Mouse (Mus musculus): ENCODE results near the gene Zgpat. TPM values are rescaled to one million over a fixed set of nuclear protein-coding genes. Genes with fewer than 3 reads are reported as not detected.

Gene Zgpat
- total RNA-seq, 2 experiments from 2014 or later: 70.2 to 71.1 TPM

DNA sequence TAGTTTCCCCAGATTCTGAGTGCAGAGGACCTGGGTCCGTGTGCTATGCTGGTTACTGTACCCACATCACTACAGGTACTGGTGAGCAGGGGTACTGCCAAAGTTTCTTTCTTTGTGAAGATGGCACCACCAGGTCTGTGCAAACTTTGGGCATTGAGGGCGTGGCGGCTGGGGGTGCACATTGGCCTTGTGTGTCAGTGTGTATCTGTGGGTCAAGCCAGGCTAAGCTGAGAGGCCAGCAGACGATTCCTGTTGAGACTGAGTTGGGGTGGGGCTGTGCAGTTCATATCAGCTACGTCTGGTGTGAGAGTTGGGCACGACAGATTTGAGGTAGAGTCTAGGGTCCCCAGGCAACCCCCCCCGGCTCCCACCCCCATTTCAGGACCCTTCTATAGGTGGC is 19.7 kb downstream of the Zgpat start:
- no peak for DNase-seq (ENCODE audit: low spot score in 2 of 2)

DNA sequence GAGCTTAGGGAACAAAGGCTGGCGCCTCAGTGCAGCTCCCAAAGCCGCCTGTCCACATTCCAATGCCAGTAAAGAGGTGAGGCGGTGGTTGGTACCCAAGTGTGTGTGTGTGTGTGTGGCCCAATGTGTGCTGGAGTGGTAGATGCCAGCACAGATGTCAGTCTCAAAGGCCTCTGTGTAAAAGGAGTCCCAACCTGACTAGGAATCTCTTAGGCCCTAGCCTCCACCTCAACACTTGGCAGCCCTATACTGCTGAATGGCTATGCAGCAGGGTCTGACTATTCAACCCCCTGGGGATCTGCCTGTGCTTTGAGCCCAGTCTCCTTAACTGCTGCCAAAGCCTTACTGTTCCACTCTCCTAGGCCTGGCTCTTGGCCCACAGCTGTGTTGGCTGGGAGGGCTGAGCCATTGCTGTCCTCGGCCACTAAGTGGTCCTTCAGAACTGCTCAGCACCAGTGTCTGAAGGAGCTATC is 20.2 kb downstream of the Zgpat start:
- peak in 1 of 2 experiments; percentile 22 for DNase-seq (ENCODE audit: low spot score in 2 of 2)

DNA sequence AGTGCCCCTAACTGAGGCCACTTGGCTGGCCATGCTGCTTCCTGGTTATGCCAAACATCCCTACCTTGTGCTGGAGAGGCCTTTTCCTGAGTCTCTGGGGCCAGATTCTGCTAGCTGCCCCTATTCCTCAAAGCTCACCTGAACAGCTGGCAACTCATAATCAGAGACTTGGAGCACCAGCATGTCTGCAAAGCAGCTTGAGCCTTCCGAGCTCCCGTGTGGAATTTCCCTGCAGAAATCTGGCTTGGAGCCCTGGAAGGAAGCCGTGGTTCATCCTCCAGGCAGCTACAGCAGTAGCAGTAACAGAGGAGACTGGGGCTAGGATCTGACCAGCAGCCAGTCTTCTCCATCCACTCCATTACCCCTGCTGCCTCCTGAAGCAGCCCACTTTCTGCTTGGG is 21.2 kb downstream of the Zgpat start:
- DNase-seq (ENCODE audit: low spot score in 2 of 2): peak in 1 of 2 experiments; percentile 65

GRCm38 (mm10) chr2:181386663-181387210 is 22.0 kb downstream of the Zgpat start:
- DNase-seq (ENCODE audit: low spot score in 2 of 2): no peak

DNA sequence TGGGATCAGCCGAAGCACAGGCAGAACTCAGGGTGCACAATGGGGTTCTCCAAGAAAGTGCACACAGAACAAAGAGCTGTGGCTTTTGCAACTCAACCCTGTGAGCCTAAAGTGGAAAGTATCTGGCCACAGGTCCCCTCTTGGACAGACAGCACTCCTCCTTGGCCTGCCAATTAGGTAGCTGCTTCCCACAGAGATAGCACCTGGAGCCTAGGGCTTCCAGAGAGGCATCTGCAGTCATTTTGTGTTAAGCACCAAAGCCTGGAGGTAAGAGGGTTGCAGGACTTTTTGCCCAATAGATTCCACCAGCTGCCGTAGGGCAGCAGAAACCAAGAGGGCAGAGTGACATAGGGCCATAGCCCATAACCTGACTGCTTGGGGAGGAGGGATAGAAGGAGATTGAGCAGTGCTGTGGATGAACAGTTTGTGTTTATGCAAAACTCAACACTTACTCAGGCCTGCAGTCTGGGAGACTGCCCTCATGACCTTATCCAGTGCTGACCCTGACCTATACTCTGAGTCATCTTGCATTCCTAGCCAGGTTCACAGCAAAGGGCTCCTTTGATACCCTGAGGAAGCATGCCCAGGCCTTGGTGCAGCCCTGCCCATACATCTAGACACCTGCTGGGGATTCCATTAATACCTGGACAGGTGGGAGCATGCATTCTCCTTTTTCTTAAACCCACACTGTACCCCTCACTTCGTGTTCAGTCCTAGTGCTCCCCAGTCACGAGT is 25.6 kb downstream of the Zgpat start:
- DNase-seq (ENCODE audit: low spot score in 2 of 2): no peak

DNA sequence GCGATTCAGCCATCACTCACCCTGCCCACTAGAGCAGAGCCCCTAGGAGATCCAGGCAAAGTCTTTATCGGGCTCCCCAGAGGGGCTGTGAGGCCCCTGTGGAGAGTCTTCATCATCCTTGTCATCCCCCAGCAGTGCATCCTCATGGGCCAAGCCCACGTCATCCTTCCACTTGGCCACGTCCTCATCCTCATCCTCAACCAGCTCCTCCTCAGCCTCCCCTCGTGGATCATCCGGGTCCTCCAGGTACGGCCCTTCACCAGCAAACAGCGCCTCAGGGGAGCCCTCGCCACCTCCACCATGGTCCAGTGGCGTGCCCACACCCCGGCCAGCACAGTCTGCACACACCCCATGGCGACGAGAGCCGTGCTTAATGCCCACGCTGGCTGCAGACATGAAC is 26.3 kb downstream of the Zgpat start:
- DNase-seq (ENCODE audit: low spot score in 2 of 2): no peak

GRCm38 (mm10) chr2:181391541-181391940 is 26.8 kb downstream of the Zgpat start:
- no peak for DNase-seq (ENCODE audit: low spot score in 2 of 2)

DNA sequence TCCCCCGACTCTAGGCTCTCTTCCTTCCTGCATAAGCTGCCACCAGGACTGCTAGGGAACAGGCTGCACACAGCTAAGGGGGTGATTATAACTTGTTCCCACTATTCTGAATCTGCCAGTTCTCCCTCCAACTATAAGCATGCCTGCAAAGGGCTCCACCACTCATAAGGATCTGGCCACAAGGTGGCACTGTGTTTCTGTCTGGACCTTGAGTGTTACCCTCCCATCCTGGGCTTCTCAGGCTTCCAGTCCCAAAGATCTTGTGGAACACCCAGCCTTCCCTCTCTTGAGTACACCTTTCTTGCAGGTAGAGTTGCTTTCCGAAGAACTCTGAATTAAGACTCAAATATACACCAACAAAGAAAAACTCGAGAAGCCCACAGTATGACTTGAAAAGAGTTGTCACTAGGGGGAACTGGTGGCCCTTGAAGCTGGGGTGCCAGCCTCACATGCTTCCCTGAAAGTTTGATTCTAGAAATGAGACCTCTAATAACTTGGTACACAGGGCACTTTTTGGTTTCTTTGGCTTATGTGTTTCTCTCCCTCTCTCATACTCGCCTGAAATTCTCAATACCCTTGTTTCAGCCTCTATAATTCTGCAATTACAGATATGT is 28.0 kb downstream of the Zgpat start:
- peak; percentile 75 to 93 for DNase-seq (ENCODE audit: low spot score in 2 of 2)

- no peak for DNase-seq (ENCODE audit: low spot score in 2 of 2)
These were observed 29.4 kb downstream of the Zgpat start for GRCm38 (mm10) chr2:181394086-181394485.

GRCm38 (mm10) chr2:181397207-181397761 is 32.6 kb downstream of the Zgpat start:
- DNase-seq (ENCODE audit: low spot score in 2 of 2): no peak

DNA sequence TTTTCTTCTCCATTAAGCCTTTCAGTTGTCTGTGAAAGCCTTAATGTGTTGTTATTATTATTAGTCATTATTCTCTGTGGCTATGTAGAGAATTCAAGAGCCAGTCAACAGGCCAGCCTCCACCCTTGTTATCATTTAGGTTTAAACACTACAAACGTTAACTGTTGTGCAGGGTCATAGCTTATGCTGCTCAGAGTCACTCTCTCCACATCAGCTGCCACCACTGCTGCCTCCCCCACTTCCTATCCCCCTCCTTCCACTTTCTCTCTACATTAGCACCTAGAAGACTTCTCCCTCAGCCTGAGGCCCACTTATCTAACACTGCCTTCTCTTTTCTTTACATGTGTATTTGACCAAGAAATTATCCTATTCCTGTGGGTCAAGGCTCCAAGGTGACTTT is 36.8 kb downstream of the Zgpat start:
- DNase-seq (ENCODE audit: low spot score in 2 of 2): no peak

DNA sequence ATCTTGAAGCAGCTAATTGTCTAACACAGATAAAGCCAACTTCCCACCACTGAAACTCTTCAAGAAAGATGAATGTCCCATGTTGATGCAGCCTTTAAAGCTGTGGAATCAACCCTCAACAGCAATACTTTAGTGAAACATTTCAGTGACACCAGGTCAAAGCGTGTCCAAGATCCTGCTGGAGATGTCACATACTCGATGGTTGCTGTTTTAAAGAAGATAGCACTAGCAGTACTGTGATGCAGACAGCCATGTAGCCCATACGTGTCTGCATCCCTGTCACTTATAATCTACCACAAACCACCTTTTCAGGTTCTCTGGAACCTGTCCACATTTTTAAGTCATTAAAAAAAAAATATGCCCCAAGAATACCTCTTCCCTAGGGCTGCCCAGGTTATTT is 39.0 kb downstream of the Zgpat start:
- DNase-seq (ENCODE audit: low spot score in 2 of 2): no peak

DNA sequence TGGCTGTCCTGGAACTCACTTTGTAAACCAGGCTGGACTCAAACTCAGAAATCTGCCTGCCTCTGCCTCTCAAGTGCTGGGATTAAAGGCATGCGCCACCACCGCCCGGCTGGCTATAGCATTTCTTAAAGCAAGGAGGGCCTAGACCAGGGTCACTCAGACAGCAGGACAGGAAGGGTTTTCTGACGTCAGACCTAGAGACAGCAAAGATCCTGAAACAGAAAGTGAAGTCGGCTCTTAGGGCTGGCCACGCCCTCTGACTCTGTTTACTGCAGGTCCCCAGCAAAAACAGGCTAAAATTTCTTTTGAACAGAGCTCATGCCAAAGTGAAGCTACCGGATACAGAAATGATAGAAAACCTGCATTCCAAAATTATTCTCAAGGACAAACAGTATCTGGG is 44.9 kb downstream of the Zgpat start:
- DNase-seq (ENCODE audit: low spot score in 2 of 2): no peak

GRCm38 (mm10) chr2:181410760-181411473 is 46.2 kb downstream of the Zgpat start:
- DNase-seq (ENCODE audit: low spot score in 2 of 2): peak; percentile 18 to 62

GRCm38 (mm10) chr2:181413141-181413540 is 48.4 kb downstream of the Zgpat start:
- DNase-seq (ENCODE audit: low spot score in 2 of 2): no peak

- no peak for DNase-seq (ENCODE audit: low spot score in 2 of 2)
These were observed 51.2 kb downstream of the Zgpat start for GRCm38 (mm10) chr2:181415945-181416344.

- no peak for DNase-seq (ENCODE audit: low spot score in 2 of 2)
These were observed 54.6 kb downstream of the Zgpat start for GRCm38 (mm10) chr2:181419359-181419758.

DNA sequence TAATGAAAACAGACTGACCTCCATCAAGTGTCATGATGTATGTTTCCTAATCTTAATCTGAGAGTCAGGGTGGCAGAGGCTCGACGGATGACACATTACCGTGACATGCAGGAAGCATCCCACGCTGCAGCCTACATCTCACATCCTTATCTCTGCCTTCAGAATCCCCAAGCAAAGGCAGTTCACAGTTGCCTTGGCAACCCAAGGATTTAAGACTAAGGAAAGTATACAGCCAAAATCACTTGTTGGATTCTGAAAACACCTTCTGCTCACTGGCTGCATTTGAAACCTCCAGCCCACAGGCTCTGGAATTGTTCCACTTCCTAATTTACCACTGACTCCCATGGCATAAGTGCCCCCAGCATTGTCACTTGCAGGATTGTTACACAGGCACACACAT is 55.7 kb downstream of the Zgpat start:
- DNase-seq (ENCODE audit: low spot score in 2 of 2): peak; percentile 50 to 69

DNA sequence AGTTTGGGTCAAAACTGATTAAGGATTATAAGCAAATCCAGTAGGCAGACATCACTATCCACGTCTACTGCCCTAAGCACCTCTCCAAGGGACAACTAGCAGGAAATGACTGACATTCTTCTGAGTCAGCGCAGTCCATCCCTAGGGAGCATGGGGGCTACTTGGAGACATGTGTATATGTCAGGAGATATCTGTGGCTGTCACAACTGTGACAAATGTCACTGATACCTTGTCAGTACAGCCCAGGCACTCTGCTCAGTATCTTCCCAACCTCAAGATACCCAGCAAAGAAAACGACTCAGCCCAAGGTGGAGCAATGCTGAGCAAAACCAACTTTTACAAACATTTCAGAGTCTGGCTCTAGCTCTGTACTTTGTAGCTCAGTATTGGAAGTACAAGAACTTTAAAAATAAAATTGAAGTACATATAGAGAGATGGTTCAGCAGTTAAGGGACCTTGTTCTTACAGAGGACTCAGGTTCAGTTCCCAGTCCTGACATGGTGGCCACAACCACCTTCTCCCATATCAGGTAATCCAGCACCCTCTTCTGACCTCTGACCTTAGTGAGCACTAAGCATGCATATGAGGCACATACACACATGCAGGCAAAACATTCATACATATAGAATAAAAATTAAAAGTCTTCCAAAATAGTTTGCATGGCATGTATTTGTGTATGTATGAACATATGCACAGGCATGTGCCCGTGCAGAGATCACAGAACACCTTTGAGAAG is 56.3 kb downstream of the Zgpat start:
- DNase-seq (ENCODE audit: low spot score in 2 of 2): no peak

DNA sequence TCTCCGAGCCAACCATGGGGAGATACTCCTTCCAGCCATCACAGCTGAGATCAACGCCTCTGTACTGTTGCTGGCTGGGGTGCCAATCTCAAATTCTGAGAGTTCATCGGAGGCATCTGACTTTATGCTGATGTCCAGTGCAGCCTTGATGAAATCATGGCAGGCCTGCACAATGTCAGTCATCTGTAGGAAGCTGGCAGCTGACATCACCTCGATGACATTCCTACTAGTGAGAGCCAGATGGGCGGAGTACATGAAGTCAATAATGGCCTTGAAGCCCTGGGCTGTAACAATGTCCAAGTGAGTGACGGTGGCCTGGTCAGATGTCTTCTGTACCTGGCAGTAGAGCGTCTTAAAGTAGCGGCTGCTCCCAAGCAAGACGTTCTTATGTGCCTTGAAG is 59.1 kb downstream of the Zgpat start:
- DNase-seq (ENCODE audit: low spot score in 2 of 2): no peak
